Comparison of ENCODE assay signal across 24 mouse cellular contexts in the genomic region with DNA sequence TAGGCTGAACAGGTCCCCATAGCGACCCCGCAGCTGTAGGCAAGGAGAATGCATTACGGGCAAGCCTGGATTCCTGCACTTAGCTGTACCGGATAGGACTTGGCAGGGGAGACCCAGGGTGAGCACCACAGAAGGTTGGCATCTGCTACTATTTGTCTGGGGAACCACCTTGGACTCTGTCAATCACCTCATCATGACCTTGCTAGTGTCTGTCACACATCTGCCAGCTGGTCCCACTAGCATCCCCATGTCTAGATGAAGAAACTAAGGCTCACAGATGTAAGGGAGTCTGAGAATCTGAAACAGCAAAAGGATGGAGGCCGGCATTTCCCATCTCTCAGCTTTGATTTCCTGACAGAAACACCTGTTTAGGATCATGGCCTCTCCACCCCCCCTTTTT. TPM values are rescaled to one million over a fixed set of nuclear protein-coding genes. Genes with fewer than 3 reads are reported as not detected.
"Had no signal": no experiment of that assay in that cellular context is flagged by ENCODE, and none has a peak within 500 bp of the region (broad histone marks: within the 10 kb centered on the region; RNA-seq: fewer than 3 reads in every experiment).

No protein-coding gene starts in this region.

- H3K27me3 ChIP-seq: lung, embryonic 15.5 days; neural tube, embryonic 12.5 days; stomach, embryonic 15.5 days had no signal

- H3K9me3 ChIP-seq: lung, embryonic 15.5 days; midbrain, embryonic 12.5 days; midbrain, embryonic 15.5 days; neural tube, embryonic 12.5 days; stomach, embryonic 15.5 days had no signal

- H3K4me2 ChIP-seq: lung, embryonic 15.5 days; midbrain, embryonic 12.5 days; midbrain, embryonic 15.5 days; neural tube, embryonic 12.5 days; stomach, embryonic 15.5 days had no signal

- ATAC-seq: lung, postnatal 0 days; midbrain, embryonic 15.5 days had no signal

- H3K9ac ChIP-seq: lung, embryonic 15.5 days; midbrain, embryonic 12.5 days; midbrain, embryonic 15.5 days; neural tube, embryonic 12.5 days; stomach, embryonic 15.5 days had no signal

- H3K27ac ChIP-seq: lung, embryonic 15.5 days; macrophage; midbrain, embryonic 12.5 days; midbrain, embryonic 15.5 days; neural tube, embryonic 12.5 days; stomach, embryonic 15.5 days; stomach, postnatal 0 days had no signal

- DNase-seq: lung, adult 2 months; lung, postnatal 14 days; lung, postnatal 36 days; right cerebral cortex, postnatal 14 days; thymus, adult 2 months; thymus, postnatal 25 days; thymus, postnatal 4 days had no signal

- H3K4me3 ChIP-seq: lung, embryonic 15.5 days; megakaryocyte, embryonic 14.5 days; midbrain, embryonic 12.5 days; midbrain, embryonic 15.5 days; neural tube, embryonic 12.5 days; stomach, embryonic 15.5 days had no signal

- H3K4me1 ChIP-seq: megakaryocyte, embryonic 14.5 days; midbrain, embryonic 15.5 days; neural tube, embryonic 12.5 days had no signal

- H3K36me3 ChIP-seq: lung, embryonic 15.5 days; midbrain, embryonic 12.5 days; midbrain, embryonic 15.5 days; neural tube, embryonic 12.5 days; stomach, embryonic 15.5 days had no signal

RNA-seq across cellular contexts. Expression of a gene that starts 5.6 kb away (rescaled TPM):
- polyA plus RNA-seq: macrophage had no signal

RNA-seq across cellular contexts. Expression of a gene that starts 19.4 kb away (rescaled TPM):
- total RNA-seq: megakaryocyte progenitor cell, adult 5-6 weeks; midbrain, postnatal 0 days; monocyte, adult 5-6 weeks; neutrophil, adult 5-6 weeks had no signal
- polyA plus RNA-seq: lung, adult 2 months; lung, embryonic 15.5 days; lung, postnatal 0 days; macrophage; midbrain, embryonic 12.5 days; midbrain, embryonic 15.5 days; midbrain, postnatal 0 days; neural tube, embryonic 12.5 days; neural tube, embryonic 14.5 days; spleen, adult 2 months; stomach, embryonic 15.5 days; stomach, postnatal 0 days; testis, adult 2 months; thymus, adult 2 months; urinary bladder, adult 2 months had no signal

RNA-seq across cellular contexts. Expression of a gene that starts 32.6 kb away (rescaled TPM):
- total RNA-seq: megakaryocyte progenitor cell, adult 5-6 weeks; midbrain, postnatal 0 days; monocyte, adult 5-6 weeks; neutrophil, adult 5-6 weeks had no signal
- polyA plus RNA-seq: lung, embryonic 15.5 days; lung, postnatal 0 days; macrophage; midbrain, embryonic 12.5 days; midbrain, embryonic 15.5 days; midbrain, postnatal 0 days; neural tube, embryonic 12.5 days; neural tube, embryonic 14.5 days; testis, adult 2 months; urinary bladder, adult 2 months had no signal
